Mouse (Mus musculus) cerebellum, adult 2 months (tissue): ENCODE measurements at regions not wholly inside any gene's neighbourhood (a gene's known extent, or its start where the extent isn't known, plus 50 kb on each side); places are given as distances from the start of the nearest gene placed in this dataset.

ENCODE experiments used
- CTCF ChIP-seq: fragments of 200-500 bp; IDR thresholded peaks from 2 replicates; pipeline ENCODE4 v1.5.1; 2011; ENCODE audit warnings: low read depth, mild to moderate bottlenecking, control low read depth, low read length, moderate library complexity, borderline replicate concordance; ENCODE audit not compliant: insufficient read depth
- POLR2A ChIP-seq: fragments of 200-500 bp; IDR thresholded peaks from 2 replicates; pipeline ENCODE4 v1.6.1; 2011; ENCODE audit warnings: low read length, control low read depth, borderline replicate concordance; ENCODE audit not compliant: insufficient read depth

GRCm38 (mm10) chrX:10883729-10884464, 169.1 kb downstream of the Mid1ip1 start:
- TF ChIP-seq CTCF (no peak), POLR2A (no peak)
